Mouse (Mus musculus) layer of hippocampus, adult 11-12 months (tissue): Measurements from ENCODE around the gene Myl7.
A peak's percentile ranks its signal among the peaks of the same experiment; 100 is the strongest.

ENCODE experiments used
- DNase-seq: peaks from one replicate; pipeline ENCODE4 v3.0.0; 2022; ENCODE audit warnings: low spot score

Gene Myl7

GRCm38 (mm10) chr11:5862394-5863105 lies 36.0 kb downstream of the Myl7 start:
- no peak for DNase-seq

- no peak for DNase-seq
Measured at GRCm38 (mm10) chr11:5861678-5862393, 36.7 kb downstream of the Myl7 start, which contains the start of gene Aebp1. Gene Aebp1 (plus strand): TSS chr11:5861947.

- no peak for DNase-seq
Measured at GRCm38 (mm10) chr11:5860639-5861038, 37.9 kb downstream of the Myl7 start.

GRCm38 (mm10) chr11:5859883-5860550 lies 38.6 kb downstream of the Myl7 start:
- no peak for DNase-seq

GRCm38 (mm10) chr11:5858723-5859122 lies 39.9 kb downstream of the Myl7 start:
- no peak for DNase-seq

- no peak for DNase-seq
Measured at GRCm38 (mm10) chr11:5856479-5857130, 42.0 kb downstream of the Myl7 start.

- DNase-seq, result peak; percentile 79
Measured at GRCm38 (mm10) chr11:5855902-5856301, 42.7 kb downstream of the Myl7 start.

GRCm38 (mm10) chr11:5855481-5855880 lies 43.1 kb downstream of the Myl7 start:
- no peak for DNase-seq

- no peak for DNase-seq
Measured at GRCm38 (mm10) chr11:5852314-5852713, 46.3 kb downstream of the Myl7 start.

- no peak for DNase-seq
Measured at GRCm38 (mm10) chr11:5851021-5851736, 47.4 kb downstream of the Myl7 start.

GRCm38 (mm10) chr11:5850452-5850851 lies 48.1 kb downstream of the Myl7 start:
- no peak for DNase-seq

- DNase-seq, result no peak
Measured at GRCm38 (mm10) chr11:5849316-5849715, 49.3 kb downstream of the Myl7 start.

GRCm38 (mm10) chr11:5848741-5849140 lies 49.8 kb downstream of the Myl7 start:
- DNase-seq, result peak; percentile 80

- no peak for DNase-seq
Measured at GRCm38 (mm10) chr11:5846639-5847345, 51.8 kb downstream of the Myl7 start.
